Mouse (Mus musculus) kidney, postnatal 0 days (tissue): ENCODE measurements around the gene Kctd4. TPM values are rescaled to one million over a fixed set of nuclear protein-coding genes. Genes with fewer than 3 reads are reported as not detected.
A peak's percentile ranks its signal among the peaks of the same experiment; 100 is the strongest.

Experiments
- ATAC-seq: fragments of 200-750 bp; cut with Nextera tagmentation; replicated peaks from 2 replicates; pipeline ENCODE4 v1.8.0; 2017; ENCODE audit warnings: low read depth, moderate number of reproducible peaks, moderate TSS enrichment, moderate library complexity; ENCODE audit not compliant: low FRiP score
- DNase-seq: peaks from one replicate; pipeline ENCODE4 v3.0.0-alpha.2; 2016; ENCODE audit warnings: low spot score
- H3K27ac ChIP-seq: fragments of 300-500 bp; sonication (generic); 2 replicates; pipeline ENCODE4 v1.5.1; 2014; ENCODE audit warnings: mild to moderate bottlenecking
- H3K27me3 ChIP-seq: fragments of 300-500 bp; sonication (generic); 2 replicates; pipeline ENCODE4 v1.6.1; 2014; ENCODE audit warnings: low read length, mixed read lengths; ENCODE audit not compliant: insufficient read depth
- H3K36me3 ChIP-seq: fragments of 300-500 bp; sonication (generic); 2 replicates; pipeline ENCODE4 v1.6.1; 2014; ENCODE audit warnings: low read length, mixed read lengths; ENCODE audit not compliant: insufficient read depth
- H3K4me1 ChIP-seq: fragments of 300-500 bp; sonication (generic); replicated peaks from 2 replicates; pipeline ENCODE4 v1.6.1; 2014; ENCODE audit warnings: antibody characterized with exemption, low read length, mixed read lengths; ENCODE audit not compliant: insufficient read depth
- H3K4me2 ChIP-seq: fragments of 300-500 bp; sonication (generic); 2 replicates; pipeline ENCODE4 v1.6.1; 2014; ENCODE audit warnings: mild to moderate bottlenecking, low read length, moderate library complexity, mixed read lengths
- H3K4me3 ChIP-seq: fragments of 300-500 bp; sonication (generic); replicated peaks from 2 replicates; pipeline ENCODE4 v1.5.1; 2014; ENCODE audit warnings: low read depth, low read length
- H3K9ac ChIP-seq: fragments of 300-500 bp; sonication (generic); 2 replicates; pipeline ENCODE4 v1.6.1; 2014; ENCODE audit warnings: low read depth, low read length
- H3K9me3 ChIP-seq: fragments of 300-500 bp; sonication (generic); replicated peaks from 2 replicates; pipeline ENCODE4 v1.6.1; 2016; ENCODE audit warnings: low read length, inconsistent platforms, mixed read lengths
- CTCF ChIP-seq: IDR thresholded peaks from 2 replicates; pipeline ENCODE4 v1.5.1; 2016; ENCODE audit warnings: antibody characterized with exemption, low read depth, mild to moderate bottlenecking, moderate library complexity
- WGBS: fragments of 180-500 bp; shearing (Covaris S2); extraction: QIAGEN DNeasy Blood & Tissue Kit; methylation state at CpG from one replicate; pipeline ENCODE4 v1.1.7; 2014; 5-methylcytosine and 5-hydroxymethylcytosine counted together
- polyA plus RNA-seq: library from polyadenylated mRNA; unstranded; fragments of >200 nt; fragmentation: Nextera tagmentation; extraction: Ambion mirVana; gene quantifications from 2 replicates; pipeline ENCODE4 v1.2.1, GENCODE M21; 2015

Gene Kctd4
- polyA plus RNA-seq, 1 experiment from 2014 or later = 0.20 TPM

DNA sequence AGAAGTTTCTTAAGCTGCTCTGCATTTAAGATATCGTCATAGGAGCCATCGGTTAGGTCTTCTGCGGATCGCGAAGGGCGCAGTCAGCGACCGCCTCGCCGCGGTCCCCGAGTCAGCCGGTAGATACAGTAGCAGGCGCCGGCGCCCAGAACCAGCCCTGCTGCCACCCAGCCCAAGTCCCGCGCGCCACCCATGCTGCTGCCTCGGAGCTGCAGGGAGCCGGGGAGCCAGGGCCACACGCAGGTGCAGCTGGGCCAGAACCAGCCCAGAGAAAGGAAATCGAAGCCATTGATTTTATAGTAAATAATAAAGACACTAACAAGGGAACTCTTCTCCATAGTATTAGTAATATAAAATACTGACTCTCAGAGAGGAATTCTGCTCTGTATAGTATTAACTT, 23.5 kb upstream of the Kctd4 start:
- DNase-seq (no peak), ATAC-seq (no peak)
- H3K27me3 ChIP-seq = no peaks in the 10 kb centered on the region
- no peaks in the 10 kb centered on the region for H3K4me1 ChIP-seq
- H3K4me3 ChIP-seq = no peak overlapping the region
- no peak for TF ChIP-seq CTCF
- H3K4me2 ChIP-seq = no peak overlapping the region
- WGBS = 96% methylated on average over 23 of the region's 23 CpGs
- H3K9ac ChIP-seq = no peak overlapping the region
- no peak overlapping the region for H3K27ac ChIP-seq
- H3K9me3 ChIP-seq = no peaks in the 10 kb centered on the region
- no peaks in the 10 kb centered on the region for H3K36me3 ChIP-seq

DNA sequence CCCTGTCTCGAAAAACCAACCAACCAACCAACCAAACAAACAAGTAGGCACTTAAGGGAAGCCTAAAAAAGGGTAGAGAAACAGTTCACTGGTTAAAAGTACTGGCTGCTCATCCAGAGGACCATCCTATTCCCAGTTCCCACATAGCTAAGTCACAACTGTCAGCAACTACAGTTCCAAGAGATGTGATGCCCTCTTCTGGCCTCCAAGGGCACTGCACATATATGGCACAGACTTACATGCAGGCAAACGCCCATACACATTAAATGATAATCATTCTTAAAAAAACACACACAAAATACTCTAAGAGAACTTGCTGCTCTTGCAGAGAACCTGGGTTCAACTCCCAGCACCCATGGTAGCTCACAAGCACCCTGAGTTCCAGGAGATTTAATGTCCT, 20.4 kb upstream of the Kctd4 start:
- H3K4me3 ChIP-seq = no peak overlapping the region
- H3K27ac ChIP-seq = no peak overlapping the region
- H3K27me3 ChIP-seq = no peaks in the 10 kb centered on the region
- no peaks in the 10 kb centered on the region for H3K4me1 ChIP-seq
- 90% methylated on average over 2 of the region's 2 CpGs for WGBS
- no peak overlapping the region for H3K9ac ChIP-seq
- ATAC-seq = no peak
- H3K9me3 ChIP-seq = no peaks in the 10 kb centered on the region
- peak; percentile 47; the same call in 1 of the 2 replicates for TF ChIP-seq CTCF
- no peak overlapping the region for H3K4me2 ChIP-seq
- H3K36me3 ChIP-seq = no peaks in the 10 kb centered on the region
- DNase-seq = no peak

GRCm38 (mm10) chr14:75937714-75938113, 17.1 kb upstream of the Kctd4 start:
- peak; percentile 71 for ATAC-seq
- H3K9me3 ChIP-seq = no peaks in the 10 kb centered on the region
- 9% methylated on average over 1 of the region's 1 CpGs for WGBS
- H3K36me3 ChIP-seq = no peaks in the 10 kb centered on the region
- no peak overlapping the region for H3K9ac ChIP-seq
- H3K4me2 ChIP-seq = no peak overlapping the region
- H3K4me3 ChIP-seq = no peak overlapping the region
- H3K27ac ChIP-seq = no peak overlapping the region
- no peaks in the 10 kb centered on the region for H3K27me3 ChIP-seq
- no peak for TF ChIP-seq CTCF
- peak; percentile 82 for DNase-seq
- H3K4me1 ChIP-seq = no peaks in the 10 kb centered on the region

GRCm38 (mm10) chr14:75941500-75941899, 13.3 kb upstream of the Kctd4 start:
- no peak overlapping the region for H3K4me2 ChIP-seq
- no peak for DNase-seq
- WGBS = 96% methylated on average over 1 of the region's 1 CpGs
- no peaks in the 10 kb centered on the region for H3K27me3 ChIP-seq
- no peak for TF ChIP-seq CTCF
- no peaks in the 10 kb centered on the region for H3K36me3 ChIP-seq
- no peak overlapping the region for H3K9ac ChIP-seq
- no peaks in the 10 kb centered on the region for H3K9me3 ChIP-seq
- ATAC-seq = no peak
- no peak overlapping the region for H3K4me3 ChIP-seq
- H3K4me1 ChIP-seq = no peaks in the 10 kb centered on the region
- H3K27ac ChIP-seq = no peak overlapping the region

DNA sequence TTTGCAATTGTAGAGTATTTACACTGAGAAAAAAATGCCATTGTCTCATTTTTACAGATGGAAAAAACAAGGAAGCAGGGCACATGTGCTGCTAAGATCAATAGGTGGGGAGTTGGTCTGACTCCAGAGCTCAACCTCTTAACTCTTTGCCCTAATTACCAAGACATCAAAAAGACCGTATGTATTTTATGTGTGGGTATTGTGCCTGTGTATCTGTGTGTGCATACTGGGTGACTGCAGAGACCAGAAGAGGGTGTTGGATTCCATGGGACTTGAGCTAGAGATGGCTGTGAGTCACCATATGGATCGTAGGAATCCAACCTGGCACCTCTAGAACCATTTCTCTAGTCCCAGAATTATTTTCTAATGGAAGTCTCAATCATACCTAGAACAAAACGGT, 12.4 kb upstream of the Kctd4 start:
- Histone ChIP-seq H3K9ac (no peak overlapping the region), H3K27ac (no peak overlapping the region), H3K4me3 (no peak overlapping the region), H3K27me3 (no peaks in the 10 kb centered on the region), H3K4me1 (no peaks in the 10 kb centered on the region), H3K9me3 (no peaks in the 10 kb centered on the region), H3K4me2 (no peak overlapping the region), H3K36me3 (no peaks in the 10 kb centered on the region)
- no peak for ATAC-seq
- no peak for TF ChIP-seq CTCF
- DNase-seq = no peak
- 95% methylated on average over 3 of the region's 3 CpGs for WGBS

- H3K4me1 ChIP-seq = no peaks in the 10 kb centered on the region
- H3K27me3 ChIP-seq = no peaks in the 10 kb centered on the region
- no peak for TF ChIP-seq CTCF
- 68% methylated on average over 3 of the region's 3 CpGs for WGBS
- H3K4me3 ChIP-seq = no peak overlapping the region
- H3K36me3 ChIP-seq = no peaks in the 10 kb centered on the region
- ATAC-seq (no peak), DNase-seq (no peak)
- no peaks in the 10 kb centered on the region for H3K9me3 ChIP-seq
- no peak overlapping the region for H3K9ac ChIP-seq
- no peak overlapping the region for H3K27ac ChIP-seq
- H3K4me2 ChIP-seq = no peak overlapping the region
Observed at GRCm38 (mm10) chr14:75947674-75948073, 7.1 kb upstream of the Kctd4 start.

GRCm38 (mm10) chr14:75953011-75953410, 1.8 kb upstream of the Kctd4 start:
- H3K27ac ChIP-seq = no peak overlapping the region
- WGBS = 60% methylated on average over 2 of the region's 2 CpGs
- H3K4me2 ChIP-seq = no peak overlapping the region
- no peaks in the 10 kb centered on the region for H3K27me3 ChIP-seq
- DNase-seq = no peak
- H3K9ac ChIP-seq = no peak overlapping the region
- H3K4me3 ChIP-seq = no peak overlapping the region
- H3K9me3 ChIP-seq = no peaks in the 10 kb centered on the region
- no peaks in the 10 kb centered on the region for H3K4me1 ChIP-seq
- TF ChIP-seq CTCF = no peak
- no peak for ATAC-seq
- no peaks in the 10 kb centered on the region for H3K36me3 ChIP-seq
